Mouse (Mus musculus) heart, embryonic 11.5 days (tissue): ENCODE results near the gene Garem2. TPM values are rescaled to one million over a fixed set of nuclear protein-coding genes. Genes with fewer than 3 reads are reported as not detected.
"Not testable (repeated sequence)": the region's sequence is repeated elsewhere in the genome, so short reads cannot be mapped to it uniquely, and the experiment has no call there.

ENCODE experiments used
- ATAC-seq: fragments of 200-750 bp; cut with Nextera tagmentation; replicated peaks from 2 replicates; pipeline ENCODE4 v1.8.0; 2017; ENCODE audit warnings: moderate library complexity; ENCODE audit not compliant: insufficient number of reproducible peaks, low FRiP score, low TSS enrichment
- H3K27ac ChIP-seq: fragments of 300-500 bp; sonication (generic); 2 replicates; pipeline ENCODE4 v1.5.1; 2014; ENCODE audit warnings: mild to moderate bottlenecking, low read depth, low read length
- H3K27me3 ChIP-seq: fragments of 300-500 bp; sonication (generic); 2 replicates; pipeline ENCODE4 v1.6.1; 2014; ENCODE audit warnings: mild to moderate bottlenecking, low read length, mixed read lengths; ENCODE audit not compliant: control insufficient read depth, insufficient read depth
- H3K36me3 ChIP-seq: fragments of 300-500 bp; sonication (generic); 2 replicates; pipeline ENCODE4 v1.6.1; 2014; ENCODE audit warnings: mild to moderate bottlenecking, low read length, moderate library complexity, mixed read lengths; ENCODE audit not compliant: control insufficient read depth, insufficient read depth
- H3K4me1 ChIP-seq: fragments of 300-500 bp; sonication (generic); 2 replicates; pipeline ENCODE4 v1.6.1; 2014; ENCODE audit warnings: low read length; ENCODE audit not compliant: control insufficient read depth, insufficient read depth
- H3K4me2 ChIP-seq: fragments of 300-500 bp; sonication (generic); 2 replicates; pipeline ENCODE4 v1.6.1; 2014; ENCODE audit warnings: mild to moderate bottlenecking, moderate library complexity
- H3K4me3 ChIP-seq: fragments of 300-500 bp; sonication (generic); 2 replicates; pipeline ENCODE4 v1.5.1; 2014; ENCODE audit warnings: low read depth, low read length
- H3K9ac ChIP-seq: fragments of 300-500 bp; sonication (generic); 2 replicates; pipeline ENCODE4 v1.6.1; 2014; ENCODE audit warnings: mild to moderate bottlenecking, low read depth, low read length, moderate library complexity
- H3K9me3 ChIP-seq: fragments of 300-500 bp; sonication (generic); replicated peaks from 2 replicates; pipeline ENCODE4 v1.6.1; 2016; ENCODE audit warnings: low read length; ENCODE audit not compliant: control insufficient read depth
- WGBS: fragments of 180-500 bp; shearing (Covaris S2); extraction: QIAGEN DNeasy Blood & Tissue Kit; methylation state at CpG from one replicate; pipeline ENCODE4 v1.1.7; 2014; ENCODE audit not compliant: insufficient replicate concordance; 5-methylcytosine and 5-hydroxymethylcytosine counted together
- polyA plus RNA-seq: library from polyadenylated mRNA; unstranded; fragments of >200 nt; fragmentation: Nextera tagmentation; extraction: Ambion mirVana; gene quantifications from 2 replicates; pipeline ENCODE4 v1.2.1, GENCODE M21; 2014

Garem2 gene
- 0.21 and 0.23 TPM in 2 replicates for polyA plus RNA-seq

GRCm38 (mm10) chr5:30104841-30105667 is at the start of gene Garem2:
Gene Garem2, plus strand, starts transcription at chr5:30105161.
- H3K27ac ChIP-seq: no peak within 1 kb of the TSS
- peaks cover 10% of the 10 kb centered on the region for H3K4me1 ChIP-seq
- 0 out of 2 replicates have a peak, but pooled peaks have one; percentile 10 for ATAC-seq
- no peaks in the 10 kb centered on the region for H3K36me3 ChIP-seq
- H3K4me2 ChIP-seq: peak within 1 kb of the TSS; percentile 85
- H3K9me3 ChIP-seq: no peaks in the 10 kb centered on the region
- H3K9ac ChIP-seq: peak within 1 kb of the TSS; percentile 4; the same call in 1 of the 2 replicates
- H3K4me3 ChIP-seq: peak within 1 kb of the TSS; percentile 54
- 1% methylated on average over 65 of the region's 65 CpGs for WGBS
- H3K27me3 ChIP-seq: peaks cover 67% of the 10 kb centered on the region

- WGBS: 88% methylated on average over 6 of the region's 6 CpGs
- H3K27ac ChIP-seq: no peak overlapping the region
- peaks cover 19% of the 10 kb centered on the region for H3K36me3 ChIP-seq
- no peaks in the 10 kb centered on the region for H3K9me3 ChIP-seq
- H3K4me2 ChIP-seq: no peak overlapping the region
- ATAC-seq: no peak
- no peaks in the 10 kb centered on the region for H3K27me3 ChIP-seq
- no peak overlapping the region for H3K4me3 ChIP-seq
- H3K9ac ChIP-seq: no peak overlapping the region
- H3K4me1 ChIP-seq: no peaks in the 10 kb centered on the region
Measured at GRCm38 (mm10) chr5:30058216-30058731, 46.7 kb upstream of the Garem2 start.

GRCm38 (mm10) chr5:30059607-30060006 is 45.4 kb upstream of the Garem2 start:
- 79% methylated on average over 5 of the region's 5 CpGs for WGBS

GRCm38 (mm10) chr5:30067726-30068125 is 37.2 kb upstream of the Garem2 start:
- WGBS: 87% methylated on average over 6 of the region's 6 CpGs
- Histone ChIP-seq H3K27me3 (no peaks in the 10 kb centered on the region), H3K4me3 (no peak overlapping the region), H3K4me1 (peaks cover 6% of the 10 kb centered on the region; the same call in 1 of the 2 replicates), H3K27ac (no peak overlapping the region), H3K36me3 (peaks cover 34% of the 10 kb centered on the region), H3K4me2 (no peak overlapping the region), H3K9me3 (no peaks in the 10 kb centered on the region), H3K9ac (no peak overlapping the region)
- no peak for ATAC-seq

More at GRCm38 (mm10) chr5:30059607-30060006, 45.4 kb upstream of the Garem2 start:
- H3K9me3 ChIP-seq, H3K4me1 ChIP-seq, H3K4me3 ChIP-seq, ATAC-seq, H3K4me2 ChIP-seq, H3K27ac ChIP-seq, H3K9ac ChIP-seq, H3K27me3 ChIP-seq: not testable (repeated sequence)
- peaks cover 26% of the 10 kb centered on the region for H3K36me3 ChIP-seq

DNA sequence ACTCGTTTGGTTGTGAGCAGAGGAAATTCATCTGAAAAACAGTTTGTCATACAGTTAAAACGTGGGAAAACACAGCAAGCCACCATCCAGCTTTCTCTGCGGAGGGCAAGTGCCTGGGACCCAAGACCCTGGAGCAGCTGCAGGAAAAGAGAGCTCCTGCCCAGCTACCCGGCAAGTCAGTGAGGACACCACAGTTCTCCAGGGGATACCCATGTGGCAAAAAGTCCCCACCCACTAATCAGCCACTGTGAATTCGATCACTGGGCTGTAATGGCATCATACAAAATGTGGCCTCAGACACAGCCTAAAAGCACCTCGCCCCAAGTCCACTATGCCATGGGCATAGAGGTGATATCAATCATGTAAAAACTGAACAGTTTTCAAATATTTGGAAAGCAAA is 33.3 kb upstream of the Garem2 start:
- Histone ChIP-seq H3K9ac (no peak overlapping the region), H3K4me1 (peaks cover 6% of the 10 kb centered on the region; the same call in 1 of the 2 replicates), H3K27ac (no peak overlapping the region), H3K4me2 (peak overlapping the region; percentile 82), H3K4me3 (peak overlapping the region; percentile 88), H3K9me3 (no peaks in the 10 kb centered on the region), H3K27me3 (no peaks in the 10 kb centered on the region), H3K36me3 (peaks cover 19% of the 10 kb centered on the region)
- WGBS: 80% methylated on average over 6 of the region's 6 CpGs
- ATAC-seq: no peak

DNA sequence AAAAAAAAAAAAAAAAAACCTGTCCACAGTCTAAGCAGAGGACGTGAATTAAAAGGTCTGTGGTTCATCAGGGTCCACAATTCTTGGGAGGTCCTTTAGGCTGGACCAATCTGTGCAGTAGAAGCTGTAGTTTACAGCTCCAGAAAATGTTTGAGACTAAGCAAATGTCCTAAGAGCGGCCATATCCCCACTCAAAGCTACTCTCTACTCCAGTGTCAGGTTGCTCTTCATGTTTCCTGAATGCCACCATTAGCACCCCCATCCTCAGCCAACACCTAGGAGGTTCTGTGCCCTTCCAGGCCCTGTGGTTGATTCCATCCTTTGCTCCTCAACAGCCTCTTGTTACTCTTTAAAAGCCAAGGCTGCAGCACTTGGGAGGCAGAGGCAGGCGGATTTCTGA is 32.6 kb upstream of the Garem2 start:
- Histone ChIP-seq H3K36me3 (peaks cover 18% of the 10 kb centered on the region), H3K4me2 (peak overlapping the region; percentile 82), H3K4me1 (peaks cover 6% of the 10 kb centered on the region; the same call in 1 of the 2 replicates), H3K9me3 (no peaks in the 10 kb centered on the region), H3K4me3 (peak overlapping the region; percentile 88), H3K27ac (no peak overlapping the region), H3K27me3 (no peaks in the 10 kb centered on the region), H3K9ac (peak overlapping the region; percentile 95)
- peak; percentile 26; the same call in 1 of the 2 replicates for ATAC-seq
- 49% methylated on average over 3 of the region's 3 CpGs for WGBS

DNA sequence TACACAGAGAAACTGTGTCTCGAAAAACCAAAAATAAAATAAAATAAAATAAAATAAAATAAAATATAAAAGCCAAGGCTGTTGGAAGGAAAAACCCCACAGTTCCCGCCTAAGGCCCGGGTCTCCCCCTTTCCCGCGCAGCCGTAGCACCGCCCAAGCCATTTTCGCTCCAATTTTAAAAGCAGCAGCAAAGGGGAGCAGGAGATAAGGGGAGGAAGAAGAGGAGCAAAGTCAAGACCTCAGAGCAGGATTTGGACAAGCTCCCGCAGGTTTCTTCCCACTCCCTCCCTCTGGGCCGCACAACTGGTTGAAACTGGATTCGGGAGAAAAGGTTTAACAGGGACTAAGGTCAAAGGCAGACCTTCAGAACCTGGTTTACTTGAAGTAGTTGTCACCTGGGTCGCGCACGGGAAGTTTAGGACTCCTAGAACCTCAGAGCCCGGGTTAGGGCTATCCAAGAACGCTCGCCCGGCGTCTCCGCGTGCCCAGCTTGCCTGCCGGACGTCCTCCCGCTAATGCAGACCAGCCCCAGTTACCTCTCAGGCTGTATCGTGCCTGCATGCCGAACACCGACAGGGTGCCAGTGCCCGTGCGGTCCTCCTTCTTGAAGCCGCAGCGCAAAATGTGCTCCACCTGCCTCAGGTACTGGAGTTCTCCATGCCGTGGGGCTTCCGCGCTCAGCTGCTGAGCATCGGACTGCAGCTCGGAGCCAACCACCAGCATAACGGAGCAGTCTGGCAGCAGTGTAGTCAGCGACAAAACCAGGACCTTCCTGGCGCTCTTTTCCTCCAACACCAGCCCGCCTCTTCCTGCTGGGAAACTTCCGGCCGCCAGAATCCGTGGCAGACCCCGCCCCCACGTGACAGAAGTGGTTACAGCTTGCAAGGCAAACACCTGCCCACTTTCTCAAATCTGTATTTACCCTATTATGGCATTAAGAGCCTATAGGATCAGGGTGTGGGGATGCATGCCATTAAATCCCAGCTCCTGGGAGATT is 31.8 kb upstream of the Garem2 start, which contains the start of gene Tyms:
Tyms (minus strand) TSS at position 793 of the 997 bp plus-strand sequence.
- Histone ChIP-seq H3K9ac (peak within 1 kb of the TSS; percentile 95), H3K36me3 (peaks cover 13% of the 10 kb centered on the region), H3K27me3 (no peaks in the 10 kb centered on the region), H3K4me1 (peaks cover 6% of the 10 kb centered on the region; the same call in 1 of the 2 replicates), H3K4me3 (peak within 1 kb of the TSS; percentile 88), H3K4me2 (peak within 1 kb of the TSS; percentile 82), H3K9me3 (no peaks in the 10 kb centered on the region), H3K27ac (peak within 1 kb of the TSS; percentile 88)
- WGBS: under 1% methylated on average over 45 of the region's 45 CpGs
- peak; percentile 82; the same call in 1 of the 2 replicates for ATAC-seq

- Histone ChIP-seq H3K4me1 (no peaks in the 10 kb centered on the region), H3K27ac (no peak overlapping the region), H3K9ac (no peak overlapping the region), H3K9me3 (no peaks in the 10 kb centered on the region), H3K36me3 (no peaks in the 10 kb centered on the region), H3K4me2 (peak overlapping the region; percentile 5), H3K27me3 (no peaks in the 10 kb centered on the region), H3K4me3 (no peak overlapping the region)
- ATAC-seq: no peak
- WGBS: 41% methylated on average over 13 of the region's 13 CpGs
Measured at GRCm38 (mm10) chr5:30092701-30093100, 12.3 kb upstream of the Garem2 start.
